Mouse (Mus musculus) splenic B cell, adult 2 months (primary cell): ENCODE measurements at regions not wholly inside any gene's neighbourhood (a gene's known extent, or its start where the extent isn't known, plus 50 kb on each side); places are given as distances from the start of the nearest gene placed in this dataset.

Experiments
- DNase-seq: peaks from one replicate; pipeline ENCODE4 v3.0.0-alpha.2; 2011; ENCODE audit warnings: low read depth, low spot score
- H3K27me3 ChIP-seq: 2 replicates; pipeline ENCODE4 v1.6.1; 2012; ENCODE audit warnings: mild to moderate bottlenecking, low read length, moderate library complexity, mixed read lengths; ENCODE audit not compliant: control insufficient read depth, poor library complexity, insufficient read depth, severe bottlenecking
- H3K36me3 ChIP-seq: 2 replicates; pipeline ENCODE4 v1.6.1; 2012; ENCODE audit warnings: mild to moderate bottlenecking, low read length, moderate library complexity, mixed read lengths; ENCODE audit not compliant: control insufficient read depth, poor library complexity, insufficient read depth, severe bottlenecking

GRCm38 (mm10) chr6:51326103-51326829 lies 106.2 kb upstream of the Nfe2l3 start:
- no peak for DNase-seq
- Histone ChIP-seq H3K36me3 (no peaks in the 10 kb centered on the region), H3K27me3 (no peaks in the 10 kb centered on the region)

- no peak for DNase-seq
- Histone ChIP-seq H3K36me3 (no peaks in the 10 kb centered on the region), H3K27me3 (no peaks in the 10 kb centered on the region)
Measured at GRCm38 (mm10) chr6:51329070-51329995, 103.1 kb upstream of the Nfe2l3 start.

- Histone ChIP-seq H3K36me3 (no peaks in the 10 kb centered on the region), H3K27me3 (no peaks in the 10 kb centered on the region)
- no peak for DNase-seq
Measured at GRCm38 (mm10) chr6:51330069-51330706, 102.3 kb upstream of the Nfe2l3 start.

- no peak for DNase-seq
- H3K27me3 ChIP-seq: no peaks in the 10 kb centered on the region
- no peaks in the 10 kb centered on the region for H3K36me3 ChIP-seq
Measured at GRCm38 (mm10) chr6:51332841-51333240, 99.6 kb upstream of the Nfe2l3 start.

- H3K36me3 ChIP-seq: no peaks in the 10 kb centered on the region
- no peak for DNase-seq
Measured at GRCm38 (mm10) chr6:51333722-51334360, 98.6 kb upstream of the Nfe2l3 start.

GRCm38 (mm10) chr6:51335314-51335713 lies 97.2 kb upstream of the Nfe2l3 start:
- Histone ChIP-seq H3K27me3 (no peaks in the 10 kb centered on the region), H3K36me3 (no peaks in the 10 kb centered on the region)
- no peak for DNase-seq

More at GRCm38 (mm10) chr6:51333722-51334360, 98.6 kb upstream of the Nfe2l3 start:
- H3K27me3 ChIP-seq: no peaks in the 10 kb centered on the region

GRCm38 (mm10) chr6:51339301-51339700 lies 93.2 kb upstream of the Nfe2l3 start:
- H3K27me3 ChIP-seq: no peaks in the 10 kb centered on the region
- no peaks in the 10 kb centered on the region for H3K36me3 ChIP-seq
- no peak for DNase-seq

- no peak for DNase-seq
- H3K27me3 ChIP-seq: no peaks in the 10 kb centered on the region
Measured at GRCm38 (mm10) chr6:51347721-51348120, 84.7 kb upstream of the Nfe2l3 start.

GRCm38 (mm10) chr6:51349771-51350170 lies 82.7 kb upstream of the Nfe2l3 start:
- no peaks in the 10 kb centered on the region for H3K36me3 ChIP-seq
- no peak for DNase-seq
- no peaks in the 10 kb centered on the region for H3K27me3 ChIP-seq

More at GRCm38 (mm10) chr6:51347721-51348120, 84.7 kb upstream of the Nfe2l3 start:
- H3K36me3 ChIP-seq: no peaks in the 10 kb centered on the region

- no peak for DNase-seq
- Histone ChIP-seq H3K27me3 (no peaks in the 10 kb centered on the region), H3K36me3 (no peaks in the 10 kb centered on the region)
Measured at GRCm38 (mm10) chr6:51355041-51355440, 77.4 kb upstream of the Nfe2l3 start.

GRCm38 (mm10) chr6:51361611-51362180 lies 70.8 kb upstream of the Nfe2l3 start:
- Histone ChIP-seq H3K36me3 (no peaks in the 10 kb centered on the region), H3K27me3 (no peaks in the 10 kb centered on the region)
- DNase-seq: no peak

- H3K27me3 ChIP-seq: no peaks in the 10 kb centered on the region
- H3K36me3 ChIP-seq: no peaks in the 10 kb centered on the region
- peak; percentile 81 for DNase-seq
Measured at GRCm38 (mm10) chr6:51362475-51363226, 69.8 kb upstream of the Nfe2l3 start.

GRCm38 (mm10) chr6:51364776-51365175 lies 67.7 kb upstream of the Nfe2l3 start:
- no peaks in the 10 kb centered on the region for H3K36me3 ChIP-seq
- DNase-seq: no peak
- no peaks in the 10 kb centered on the region for H3K27me3 ChIP-seq

- no peak for DNase-seq
- H3K27me3 ChIP-seq: no peaks in the 10 kb centered on the region
- H3K36me3 ChIP-seq: no peaks in the 10 kb centered on the region
Measured at GRCm38 (mm10) chr6:51369771-51370170, 62.7 kb upstream of the Nfe2l3 start.
